Mouse (Mus musculus) ovary, adult 2 months (tissue): Measurements from ENCODE around the gene Tlk1. TPM values are rescaled to one million over a fixed set of nuclear protein-coding genes. Genes with fewer than 3 reads are reported as not detected.

Source experiments
- polyA plus RNA-seq: library from polyadenylated mRNA; depleted of rRNA; stranded (reverse); fragments of >200 nt; gene quantifications from 2 replicates; pipeline ENCODE4 v1.2.3, GENCODE M21; 2012; rRNA removed

Tlk1 gene
- 6.7 and 8.8 TPM in 2 replicates for polyA plus RNA-seq

DNA sequence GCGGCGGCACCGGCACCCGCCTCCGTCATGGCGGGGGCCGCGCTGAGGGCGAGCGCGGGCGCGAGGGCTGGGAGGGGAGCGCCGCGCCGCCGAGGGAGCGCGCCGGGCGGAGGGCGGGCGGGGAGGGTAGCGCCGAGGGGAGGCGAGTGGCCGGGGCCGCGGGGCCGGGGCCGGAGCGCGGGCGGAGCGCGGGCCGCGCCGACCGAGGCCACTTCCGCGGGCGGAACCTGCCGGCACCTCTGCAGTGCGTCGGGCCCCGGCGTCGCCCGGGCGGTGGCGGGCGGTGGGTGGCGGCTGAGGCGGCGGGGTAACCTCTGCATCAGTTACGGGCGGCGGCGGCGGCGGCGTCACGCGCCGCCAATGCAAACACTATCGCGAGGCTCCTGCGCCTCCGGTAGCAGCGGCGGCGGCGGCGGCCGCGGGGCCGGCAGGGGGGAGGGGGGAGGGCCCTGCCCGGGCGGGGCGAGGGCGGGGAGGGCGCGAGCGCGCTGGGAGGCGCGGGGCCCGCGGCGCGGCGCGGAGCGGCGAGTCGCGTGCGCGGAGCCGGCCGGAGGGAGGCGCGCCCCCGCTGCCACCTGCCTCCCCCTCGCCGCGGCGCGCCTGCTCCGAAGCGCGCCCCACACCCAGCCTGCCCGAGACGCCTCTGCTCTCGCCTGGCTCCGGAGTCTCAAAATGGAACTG, at the start of gene Tlk1:
Tlk1 (minus strand) TSS at position 358 of the 681 bp plus-strand sequence.

Other genes starting within 250 kb of the Tlk1 start
- 127 and 139 TPM in 2 replicates for gene Gorasp2, start 164.2 kb downstream of the Tlk1 start, polyA plus RNA-seq
- 1.5 and 4.7 TPM in 2 replicates for gene Gm26558, start 163.6 kb downstream of the Tlk1 start, polyA plus RNA-seq
- gene Dcaf17, start 229.6 kb upstream of the Tlk1 start, polyA plus RNA-seq, result 3.5 and 4.1 TPM in 2 replicates
- gene Mettl8, start 229.9 kb upstream of the Tlk1 start, polyA plus RNA-seq, result 3.3 and 3.6 TPM in 2 replicates